Mouse (Mus musculus): Measurements from ENCODE around the gene Arhgap22. TPM values are rescaled to one million over a fixed set of nuclear protein-coding genes. Genes with fewer than 3 reads are reported as not detected.

The Arhgap22 gene
- polyA plus RNA-seq, 1 experiment from 2014 or later, result 1.8 TPM

- no peaks in the 10 kb centered on the region for H3K27me3 ChIP-seq (ENCODE audit: control insufficient read depth, insufficient read depth, low read length)
- no peak overlapping the region for H3K9ac ChIP-seq (ENCODE audit: low read length)
- WGBS, result 86% methylated on average over 4 of the region's 4 CpGs
- H3K4me3 ChIP-seq (ENCODE audit: low read depth, low read length), result no peak overlapping the region
- H3K4me2 ChIP-seq (ENCODE audit: low read depth, low read length, severe bottlenecking), result no peak overlapping the region
- no peaks in the 10 kb centered on the region for H3K4me1 ChIP-seq (replicated peaks; ENCODE audit: control insufficient read depth, insufficient read depth, low read length)
- H3K36me3 ChIP-seq (ENCODE audit: control insufficient read depth, insufficient read depth, low read length), result no peaks in the 10 kb centered on the region
- no peaks in the 10 kb centered on the region for H3K9me3 ChIP-seq (ENCODE audit: control insufficient read depth, low read length)
- DNase-seq (ENCODE audit: low spot score) (no peak), ATAC-seq (replicated peaks; ENCODE audit: low FRiP score) (no peak)
- no peak overlapping the region for H3K27ac ChIP-seq (ENCODE audit: low read depth, low read length)
Observed at GRCm38 (mm10) chr14:33230672-33231071, 16.8 kb downstream of the Arhgap22 start.

- H3K27ac ChIP-seq (ENCODE audit: low read depth, low read length), result no peak overlapping the region
- no peaks in the 10 kb centered on the region for H3K36me3 ChIP-seq (ENCODE audit: control insufficient read depth, insufficient read depth, low read length)
- H3K4me1 ChIP-seq (replicated peaks; ENCODE audit: control insufficient read depth, insufficient read depth, low read length), result no peaks in the 10 kb centered on the region
- WGBS, result 88% methylated on average over 3 of the region's 3 CpGs
- no peak overlapping the region for H3K9ac ChIP-seq (ENCODE audit: low read length)
- no peaks in the 10 kb centered on the region for H3K9me3 ChIP-seq (ENCODE audit: control insufficient read depth, low read length)
- no peak for ATAC-seq (replicated peaks; ENCODE audit: low FRiP score)
- DNase-seq (ENCODE audit: low spot score), result no peak
- H3K4me3 ChIP-seq (ENCODE audit: low read depth, low read length), result no peak overlapping the region
- H3K27me3 ChIP-seq (ENCODE audit: control insufficient read depth, insufficient read depth, low read length), result no peaks in the 10 kb centered on the region
- no peak overlapping the region for H3K4me2 ChIP-seq (ENCODE audit: low read depth, low read length, severe bottlenecking)
Observed at GRCm38 (mm10) chr14:33231311-33231710, 17.5 kb downstream of the Arhgap22 start.

- H3K9ac ChIP-seq (ENCODE audit: low read length), result no peak overlapping the region
- WGBS, result 87% methylated on average over 5 of the region's 5 CpGs
- no peak overlapping the region for H3K4me3 ChIP-seq (ENCODE audit: low read depth, low read length)
- ATAC-seq (replicated peaks; ENCODE audit: low FRiP score) (no peak), DNase-seq (ENCODE audit: low spot score) (no peak)
- H3K4me1 ChIP-seq (replicated peaks; ENCODE audit: control insufficient read depth, insufficient read depth, low read length), result no peaks in the 10 kb centered on the region
- H3K36me3 ChIP-seq (ENCODE audit: control insufficient read depth, insufficient read depth, low read length), result no peaks in the 10 kb centered on the region
- H3K9me3 ChIP-seq (ENCODE audit: control insufficient read depth, low read length), result no peaks in the 10 kb centered on the region
- no peaks in the 10 kb centered on the region for H3K27me3 ChIP-seq (ENCODE audit: control insufficient read depth, insufficient read depth, low read length)
- no peak overlapping the region for H3K27ac ChIP-seq (ENCODE audit: low read depth, low read length)
- H3K4me2 ChIP-seq (ENCODE audit: low read depth, low read length, severe bottlenecking), result no peak overlapping the region
Observed at GRCm38 (mm10) chr14:33232048-33232447, 18.2 kb downstream of the Arhgap22 start.

- WGBS, result 82% methylated on average over 6 of the region's 6 CpGs
- ATAC-seq (replicated peaks; ENCODE audit: low FRiP score), result no peak
Observed at GRCm38 (mm10) chr14:33235661-33236060, 21.8 kb downstream of the Arhgap22 start.

GRCm38 (mm10) chr14:33240400-33240799, 26.6 kb downstream of the Arhgap22 start:
- H3K27ac ChIP-seq (ENCODE audit: low read depth, low read length), result no peak overlapping the region
- H3K36me3 ChIP-seq (ENCODE audit: control insufficient read depth, insufficient read depth, low read length), result no peaks in the 10 kb centered on the region
- 80% methylated on average over 2 of the region's 2 CpGs for WGBS
- no peak overlapping the region for H3K4me2 ChIP-seq (ENCODE audit: low read depth, low read length, severe bottlenecking)
- ATAC-seq (replicated peaks; ENCODE audit: low FRiP score), result no peak
- H3K27me3 ChIP-seq (ENCODE audit: control insufficient read depth, insufficient read depth, low read length), result no peaks in the 10 kb centered on the region
- DNase-seq (ENCODE audit: low spot score), result no peak
- H3K4me1 ChIP-seq (replicated peaks; ENCODE audit: control insufficient read depth, insufficient read depth, low read length), result no peaks in the 10 kb centered on the region
- no peaks in the 10 kb centered on the region for H3K9me3 ChIP-seq (ENCODE audit: control insufficient read depth, low read length)
- no peak overlapping the region for H3K9ac ChIP-seq (ENCODE audit: low read length)
- no peak overlapping the region for H3K4me3 ChIP-seq (ENCODE audit: low read depth, low read length)

More at GRCm38 (mm10) chr14:33235661-33236060, 21.8 kb downstream of the Arhgap22 start:
- Histone ChIP-seq H3K4me1 (replicated peaks; ENCODE audit: control insufficient read depth, insufficient read depth, low read length) (no peaks in the 10 kb centered on the region), H3K27me3 (ENCODE audit: control insufficient read depth, insufficient read depth, low read length) (no peaks in the 10 kb centered on the region), H3K4me2 (ENCODE audit: low read depth, low read length, severe bottlenecking) (no peak overlapping the region), H3K36me3 (ENCODE audit: control insufficient read depth, insufficient read depth, low read length) (no peaks in the 10 kb centered on the region), H3K27ac (ENCODE audit: low read depth, low read length) (no peak overlapping the region), H3K4me3 (ENCODE audit: low read depth, low read length) (no peak overlapping the region), H3K9me3 (ENCODE audit: control insufficient read depth, low read length) (no peaks in the 10 kb centered on the region), H3K9ac (ENCODE audit: low read length) (no peak overlapping the region)
- no peak for DNase-seq (ENCODE audit: low spot score)

GRCm38 (mm10) chr14:33243261-33243660, 29.4 kb downstream of the Arhgap22 start:
- 51% methylated on average over 2 of the region's 2 CpGs for WGBS
- Histone ChIP-seq H3K9me3 (ENCODE audit: control insufficient read depth, low read length) (no peaks in the 10 kb centered on the region), H3K4me2 (ENCODE audit: low read depth, low read length, severe bottlenecking) (no peak overlapping the region), H3K9ac (ENCODE audit: low read length) (no peak overlapping the region), H3K4me1 (replicated peaks; ENCODE audit: control insufficient read depth, insufficient read depth, low read length) (no peaks in the 10 kb centered on the region), H3K27ac (ENCODE audit: low read depth, low read length) (no peak overlapping the region), H3K4me3 (ENCODE audit: low read depth, low read length) (no peak overlapping the region), H3K27me3 (ENCODE audit: control insufficient read depth, insufficient read depth, low read length) (no peaks in the 10 kb centered on the region), H3K36me3 (ENCODE audit: control insufficient read depth, insufficient read depth, low read length) (no peaks in the 10 kb centered on the region)
- no peak for ATAC-seq (replicated peaks; ENCODE audit: low FRiP score)
- DNase-seq (ENCODE audit: low spot score), result no peak

GRCm38 (mm10) chr14:33244519-33244918, 30.7 kb downstream of the Arhgap22 start:
- Histone ChIP-seq H3K9me3 (ENCODE audit: control insufficient read depth, low read length) (no peaks in the 10 kb centered on the region), H3K4me2 (ENCODE audit: low read depth, low read length, severe bottlenecking) (no peak overlapping the region), H3K36me3 (ENCODE audit: control insufficient read depth, insufficient read depth, low read length) (no peaks in the 10 kb centered on the region), H3K27me3 (ENCODE audit: control insufficient read depth, insufficient read depth, low read length) (no peaks in the 10 kb centered on the region), H3K4me1 (replicated peaks; ENCODE audit: control insufficient read depth, insufficient read depth, low read length) (no peaks in the 10 kb centered on the region), H3K27ac (ENCODE audit: low read depth, low read length) (no peak overlapping the region), H3K9ac (ENCODE audit: low read length) (no peak overlapping the region), H3K4me3 (ENCODE audit: low read depth, low read length) (no peak overlapping the region)
- DNase-seq (ENCODE audit: low spot score) (no peak), ATAC-seq (replicated peaks; ENCODE audit: low FRiP score) (no peak)
- WGBS, result 72% methylated on average over 3 of the region's 3 CpGs

GRCm38 (mm10) chr14:33244946-33245345, 31.1 kb downstream of the Arhgap22 start:
- 76% methylated on average over 2 of the region's 2 CpGs for WGBS
- H3K4me3 ChIP-seq (ENCODE audit: low read depth, low read length), result no peak overlapping the region
- no peaks in the 10 kb centered on the region for H3K27me3 ChIP-seq (ENCODE audit: control insufficient read depth, insufficient read depth, low read length)
- no peak overlapping the region for H3K9ac ChIP-seq (ENCODE audit: low read length)
- no peak for ATAC-seq (replicated peaks; ENCODE audit: low FRiP score)
- no peaks in the 10 kb centered on the region for H3K36me3 ChIP-seq (ENCODE audit: control insufficient read depth, insufficient read depth, low read length)
- H3K9me3 ChIP-seq (ENCODE audit: control insufficient read depth, low read length), result no peaks in the 10 kb centered on the region
- no peaks in the 10 kb centered on the region for H3K4me1 ChIP-seq (replicated peaks; ENCODE audit: control insufficient read depth, insufficient read depth, low read length)
- DNase-seq (ENCODE audit: low spot score), result no peak
- H3K27ac ChIP-seq (ENCODE audit: low read depth, low read length), result no peak overlapping the region
- no peak overlapping the region for H3K4me2 ChIP-seq (ENCODE audit: low read depth, low read length, severe bottlenecking)

- Histone ChIP-seq H3K36me3 (ENCODE audit: control insufficient read depth, insufficient read depth, low read length) (no peaks in the 10 kb centered on the region), H3K9me3 (ENCODE audit: control insufficient read depth, low read length) (no peaks in the 10 kb centered on the region), H3K4me3 (ENCODE audit: low read depth, low read length) (no peak overlapping the region), H3K9ac (ENCODE audit: low read length) (no peak overlapping the region), H3K27ac (ENCODE audit: low read depth, low read length) (no peak overlapping the region), H3K27me3 (ENCODE audit: control insufficient read depth, insufficient read depth, low read length) (no peaks in the 10 kb centered on the region), H3K4me2 (ENCODE audit: low read depth, low read length, severe bottlenecking) (no peak overlapping the region), H3K4me1 (replicated peaks; ENCODE audit: control insufficient read depth, insufficient read depth, low read length) (peaks cover 4% of the 10 kb centered on the region; the same call in 1 of the 2 replicates)
- peak; percentile 57 for DNase-seq (ENCODE audit: low spot score)
- 15% methylated on average over 8 of the region's 8 CpGs for WGBS
- no peak for ATAC-seq (replicated peaks; ENCODE audit: low FRiP score)
Observed at GRCm38 (mm10) chr14:33246476-33246875, 32.6 kb downstream of the Arhgap22 start.
